Mouse (Mus musculus) midbrain, embryonic 14.5 days (tissue): Measurements from ENCODE around the gene Nmnat2. TPM values are rescaled to one million over a fixed set of nuclear protein-coding genes. Genes with fewer than 3 reads are reported as not detected.

Experiments
- ATAC-seq: fragments of 200-750 bp; cut with Nextera tagmentation; 2 replicates; pipeline ENCODE4 v1.8.0; 2017; ENCODE audit warnings: moderate number of reproducible peaks, moderate library complexity; ENCODE audit not compliant: low FRiP score, low TSS enrichment
- DNase-seq: peaks from one replicate; pipeline ENCODE4 v3.0.0-alpha.2; 2015
- H3K27ac ChIP-seq: fragments of 300-500 bp; sonication (generic); replicated peaks from 2 replicates; pipeline ENCODE4 v1.5.1; 2014; ENCODE audit warnings: mild to moderate bottlenecking, low read depth, low read length, moderate library complexity
- H3K27me3 ChIP-seq: fragments of 300-500 bp; sonication (generic); 2 replicates; pipeline ENCODE4 v1.6.1; 2014; ENCODE audit warnings: low read length, control low read depth, mixed read lengths; ENCODE audit not compliant: control insufficient read depth, insufficient read depth
- H3K36me3 ChIP-seq: fragments of 300-500 bp; sonication (generic); 2 replicates; pipeline ENCODE4 v1.6.1; 2014; ENCODE audit warnings: low read length, control low read depth; ENCODE audit not compliant: control insufficient read depth, insufficient read depth
- H3K4me1 ChIP-seq: fragments of 300-500 bp; sonication (generic); 2 replicates; pipeline ENCODE4 v1.6.1; 2014; ENCODE audit warnings: mild to moderate bottlenecking, antibody characterized with exemption, low read length, control low read depth; ENCODE audit not compliant: control insufficient read depth, insufficient read depth
- H3K4me2 ChIP-seq: fragments of 300-500 bp; sonication (generic); 2 replicates; pipeline ENCODE4 v1.6.1; 2014; ENCODE audit warnings: mild to moderate bottlenecking, low read length, moderate library complexity
- H3K4me3 ChIP-seq: fragments of 300-500 bp; sonication (generic); replicated peaks from 2 replicates; pipeline ENCODE4 v1.5.1; 2014; ENCODE audit warnings: low read depth, low read length
- H3K9ac ChIP-seq: fragments of 300-500 bp; sonication (generic); replicated peaks from 2 replicates; pipeline ENCODE4 v1.6.1; 2014; ENCODE audit warnings: mild to moderate bottlenecking, low read length, moderate library complexity
- H3K9me3 ChIP-seq: fragments of 300-500 bp; sonication (generic); 2 replicates; pipeline ENCODE4 v1.6.1; 2016; ENCODE audit warnings: low read length, control low read depth, mixed read lengths; ENCODE audit not compliant: control insufficient read depth
- WGBS: fragments of 180-500 bp; shearing (Covaris S2); extraction: QIAGEN DNeasy Blood & Tissue Kit; methylation state at CpG from one replicate; pipeline ENCODE4 v1.1.7; 2014; 5-methylcytosine and 5-hydroxymethylcytosine counted together
- polyA plus RNA-seq: library from polyadenylated mRNA; unstranded; fragments of >200 nt; fragmentation: Nextera tagmentation; extraction: Ambion mirVana; gene quantifications from 2 replicates; pipeline ENCODE4 v1.2.1, GENCODE M21; 2014

The Nmnat2 gene
- polyA plus RNA-seq, 1 experiment from 2014 or later = 83.2 TPM

DNA sequence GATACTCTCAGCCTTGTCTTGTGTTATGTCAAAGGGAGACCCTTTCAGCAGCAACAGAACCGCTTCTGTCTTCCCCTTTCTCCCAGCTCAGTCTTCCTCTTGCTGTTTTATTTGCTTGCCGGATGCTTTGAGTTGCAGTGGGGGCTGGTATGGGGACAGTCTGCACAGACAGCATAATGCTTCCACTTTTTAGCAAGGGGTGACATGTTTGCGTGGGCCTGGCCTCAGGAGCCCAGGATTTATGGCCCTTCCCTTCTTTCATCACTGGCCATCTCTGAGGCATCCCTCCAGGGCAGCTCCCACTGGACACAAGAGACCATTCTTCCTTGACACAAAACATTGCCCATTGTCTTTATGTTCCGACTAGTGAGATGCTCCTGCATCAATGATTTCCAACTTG lies 18.2 kb downstream of the Nmnat2 start:
- ATAC-seq = no peak
- H3K27me3 ChIP-seq = no peaks in the 10 kb centered on the region
- H3K36me3 ChIP-seq = no peaks in the 10 kb centered on the region
- 33% methylated on average over 4 of the region's 4 CpGs for WGBS
- H3K9ac ChIP-seq = no peak overlapping the region
- H3K4me2 ChIP-seq = no peak overlapping the region
- H3K9me3 ChIP-seq = no peaks in the 10 kb centered on the region
- H3K4me3 ChIP-seq = no peak overlapping the region
- peaks cover 9% of the 10 kb centered on the region; the same call in 1 of the 2 replicates for H3K4me1 ChIP-seq
- H3K27ac ChIP-seq = no peak overlapping the region
- no peak for DNase-seq

DNA sequence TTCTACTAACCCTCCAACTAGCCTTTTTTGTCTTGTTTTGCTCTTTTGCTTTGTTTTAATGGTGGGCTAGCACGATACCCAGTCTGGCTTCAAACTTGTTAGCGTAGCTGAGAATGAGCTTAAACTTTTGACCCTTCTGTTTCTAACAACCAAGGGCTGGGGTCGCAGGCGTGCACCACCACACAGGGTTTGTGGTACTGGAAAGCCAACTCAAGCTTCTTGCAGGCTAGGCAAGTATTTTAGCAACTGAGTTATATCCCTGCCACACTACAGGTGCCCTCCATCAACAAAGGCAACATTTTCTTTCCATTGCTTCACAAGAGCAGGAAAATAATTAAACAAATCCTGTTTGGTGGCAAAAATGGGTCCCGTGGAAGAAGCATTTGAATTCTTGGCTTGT lies 18.6 kb downstream of the Nmnat2 start:
- H3K27me3 ChIP-seq = no peaks in the 10 kb centered on the region
- WGBS = 18% methylated on average over 5 of the region's 5 CpGs

DNA sequence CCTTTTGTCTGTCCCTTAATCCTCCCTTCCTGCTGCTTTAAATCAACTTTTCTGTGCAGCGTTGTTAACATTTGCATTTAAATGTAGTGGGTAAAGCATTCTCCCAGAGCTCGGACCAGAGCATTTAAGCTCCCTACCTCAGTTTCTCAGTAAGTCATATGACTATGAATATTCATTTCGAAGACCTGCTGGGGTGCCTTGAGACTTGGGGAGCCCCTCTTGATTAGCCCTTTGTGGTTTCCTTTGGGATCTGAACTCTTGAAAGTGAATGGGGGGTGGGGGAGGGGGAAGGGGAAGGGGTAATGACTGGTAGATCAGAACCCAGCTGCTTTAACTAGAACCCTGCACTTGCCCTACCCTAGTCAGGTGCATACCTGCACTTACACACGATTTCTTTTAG lies 19.1 kb downstream of the Nmnat2 start:
- WGBS = 10% methylated on average over 4 of the region's 4 CpGs

More for the DNA sequence above, 18.6 kb downstream of the Nmnat2 start:
- H3K27ac ChIP-seq = no peak overlapping the region
- H3K4me1 ChIP-seq = peaks cover 9% of the 10 kb centered on the region; the same call in 1 of the 2 replicates
- DNase-seq (no peak), ATAC-seq (no peak)
- H3K9ac ChIP-seq = no peak overlapping the region
- H3K36me3 ChIP-seq = no peaks in the 10 kb centered on the region
- no peak overlapping the region for H3K4me2 ChIP-seq
- no peaks in the 10 kb centered on the region for H3K9me3 ChIP-seq
- H3K4me3 ChIP-seq = no peak overlapping the region

DNA sequence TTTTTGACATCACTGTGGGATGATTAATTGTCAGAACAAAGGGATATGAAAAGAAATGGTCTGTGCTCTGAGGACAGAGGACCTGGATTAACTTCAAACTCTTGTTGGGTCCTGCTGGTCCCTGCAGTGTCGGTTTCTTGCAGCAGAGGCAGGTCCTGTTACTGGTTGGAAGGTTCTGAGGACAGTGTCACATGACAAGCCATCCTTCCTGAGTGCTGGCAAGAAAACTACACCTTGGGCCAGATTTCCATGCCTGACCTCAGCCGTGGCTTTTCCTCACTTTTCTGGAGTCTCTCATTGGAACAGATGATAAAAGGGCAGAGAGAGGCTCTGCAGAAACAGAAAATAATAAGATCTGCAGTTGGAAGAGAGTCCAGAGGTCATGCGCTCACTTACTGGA lies 20.4 kb downstream of the Nmnat2 start:
- Histone ChIP-seq H3K9me3 (no peaks in the 10 kb centered on the region), H3K27me3 (no peaks in the 10 kb centered on the region), H3K36me3 (no peaks in the 10 kb centered on the region), H3K4me3 (no peak overlapping the region), H3K9ac (no peak overlapping the region), H3K27ac (no peak overlapping the region), H3K4me1 (peaks cover 9% of the 10 kb centered on the region; the same call in 1 of the 2 replicates), H3K4me2 (no peak overlapping the region)
- no peak for ATAC-seq
- WGBS = 82% methylated on average over 3 of the region's 3 CpGs
- no peak for DNase-seq

More for the DNA sequence above, 19.1 kb downstream of the Nmnat2 start:
- Histone ChIP-seq H3K36me3 (no peaks in the 10 kb centered on the region), H3K4me2 (no peak overlapping the region), H3K4me3 (no peak overlapping the region), H3K4me1 (peaks cover 9% of the 10 kb centered on the region; the same call in 1 of the 2 replicates), H3K9ac (no peak overlapping the region), H3K9me3 (no peaks in the 10 kb centered on the region), H3K27me3 (no peaks in the 10 kb centered on the region), H3K27ac (no peak overlapping the region)
- no peak for DNase-seq
- ATAC-seq = no peak

DNA sequence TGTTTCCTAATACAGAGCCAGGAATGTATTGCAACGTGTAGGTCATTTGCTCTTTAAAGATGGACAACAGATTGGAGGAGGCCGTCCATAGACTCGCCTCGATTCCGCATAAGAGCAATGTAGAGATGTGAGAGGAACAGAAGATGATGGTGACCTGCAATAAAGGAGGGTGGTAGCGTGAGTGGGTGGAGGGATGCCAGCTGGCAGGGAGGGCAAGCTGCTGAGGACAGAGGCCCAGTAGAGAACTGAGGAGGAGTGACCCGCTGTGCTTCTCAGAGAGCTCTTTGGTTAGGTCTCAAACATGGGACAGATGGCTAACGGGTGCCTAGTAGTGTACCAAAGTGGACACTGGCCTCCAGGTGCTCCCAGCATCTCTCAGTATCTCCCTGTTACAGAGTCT lies 23.9 kb downstream of the Nmnat2 start:
- H3K27ac ChIP-seq = no peak overlapping the region
- WGBS = 92% methylated on average over 8 of the region's 8 CpGs
- no peak overlapping the region for H3K9ac ChIP-seq
- H3K4me2 ChIP-seq = no peak overlapping the region
- no peak for DNase-seq
- no peaks in the 10 kb centered on the region for H3K36me3 ChIP-seq
- no peaks in the 10 kb centered on the region for H3K4me1 ChIP-seq
- no peak overlapping the region for H3K4me3 ChIP-seq
- no peaks in the 10 kb centered on the region for H3K9me3 ChIP-seq
- no peak for ATAC-seq
- H3K27me3 ChIP-seq = no peaks in the 10 kb centered on the region

DNA sequence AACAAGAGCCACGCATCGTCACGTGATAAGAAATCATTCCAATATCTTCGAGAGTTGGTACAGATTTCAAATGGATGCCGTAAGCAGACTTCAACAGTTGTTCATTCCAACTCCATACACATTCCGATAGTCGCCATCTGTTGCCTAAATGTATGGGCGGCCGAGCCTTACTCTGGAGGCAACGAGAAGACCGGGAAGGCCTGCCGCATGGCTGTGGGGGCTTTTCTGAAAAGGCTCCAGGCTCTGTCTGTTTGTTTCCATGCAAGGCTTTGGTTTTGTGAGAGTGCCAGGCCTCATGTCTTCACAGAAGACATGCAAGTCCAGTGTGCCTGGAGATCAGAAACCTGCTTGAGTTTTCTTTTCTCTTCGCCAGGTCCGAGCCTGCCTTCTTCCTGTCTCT lies 28.6 kb downstream of the Nmnat2 start:
- no peak for DNase-seq
- H3K9ac ChIP-seq = no peak overlapping the region
- no peaks in the 10 kb centered on the region for H3K36me3 ChIP-seq
- no peak overlapping the region for H3K4me2 ChIP-seq
- ATAC-seq = no peak
- no peak overlapping the region for H3K27ac ChIP-seq
- H3K27me3 ChIP-seq = no peaks in the 10 kb centered on the region
- no peaks in the 10 kb centered on the region for H3K9me3 ChIP-seq
- 94% methylated on average over 14 of the region's 14 CpGs for WGBS
- H3K4me1 ChIP-seq = no peaks in the 10 kb centered on the region
- no peak overlapping the region for H3K4me3 ChIP-seq

DNA sequence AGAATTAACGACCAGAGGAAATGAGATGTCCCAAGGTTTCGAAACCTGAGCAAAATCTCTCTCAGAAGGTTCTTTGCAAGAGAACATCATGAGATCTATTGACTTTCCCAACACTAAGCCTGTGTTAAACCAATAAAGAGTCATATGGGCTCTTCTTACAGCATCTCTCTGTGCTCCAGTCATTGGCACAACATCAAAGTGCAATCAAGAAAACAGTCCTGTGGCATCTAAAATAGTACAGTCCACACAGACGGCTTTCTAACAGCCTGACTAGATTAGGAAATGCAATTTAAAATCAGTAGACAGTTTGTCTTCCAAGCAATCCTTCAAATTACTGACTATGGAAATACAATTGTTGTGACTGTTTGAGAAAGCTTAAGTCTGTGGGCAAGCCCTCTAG lies 32.2 kb downstream of the Nmnat2 start:
- H3K4me3 ChIP-seq = no peak overlapping the region
- no peak overlapping the region for H3K4me2 ChIP-seq
- no peak for ATAC-seq
- DNase-seq = no peak
- no peak overlapping the region for H3K27ac ChIP-seq
- WGBS = 83% methylated on average over 3 of the region's 3 CpGs
- no peak overlapping the region for H3K9ac ChIP-seq
- H3K36me3 ChIP-seq = no peaks in the 10 kb centered on the region
- H3K9me3 ChIP-seq = no peaks in the 10 kb centered on the region
- H3K27me3 ChIP-seq = no peaks in the 10 kb centered on the region
- H3K4me1 ChIP-seq = no peaks in the 10 kb centered on the region

DNA sequence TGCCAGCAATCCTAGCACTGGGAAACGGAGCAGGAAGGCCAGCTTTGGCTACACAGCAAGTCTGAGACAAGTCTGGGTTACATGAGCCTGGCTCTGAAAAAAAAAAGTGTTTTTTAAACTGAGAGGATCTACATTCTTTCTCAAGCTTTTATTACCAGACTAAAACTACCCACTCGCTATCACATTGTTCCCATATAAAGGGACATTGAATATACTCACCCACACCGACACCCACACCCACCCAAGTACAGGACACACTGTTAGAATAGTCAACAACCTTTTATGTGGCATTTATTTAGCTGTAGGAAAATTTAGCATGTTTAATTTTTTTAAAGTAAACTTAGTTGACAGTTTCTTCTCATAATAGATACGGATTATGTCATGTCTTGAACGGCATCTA lies 35.3 kb downstream of the Nmnat2 start:
- Histone ChIP-seq H3K9ac (no peak overlapping the region), H3K36me3 (no peaks in the 10 kb centered on the region), H3K4me2 (no peak overlapping the region), H3K27me3 (no peaks in the 10 kb centered on the region), H3K9me3 (no peaks in the 10 kb centered on the region), H3K4me1 (no peaks in the 10 kb centered on the region), H3K27ac (no peak overlapping the region), H3K4me3 (no peak overlapping the region)
- no peak for ATAC-seq
- WGBS = 90% methylated on average over 5 of the region's 5 CpGs
- DNase-seq = no peak

DNA sequence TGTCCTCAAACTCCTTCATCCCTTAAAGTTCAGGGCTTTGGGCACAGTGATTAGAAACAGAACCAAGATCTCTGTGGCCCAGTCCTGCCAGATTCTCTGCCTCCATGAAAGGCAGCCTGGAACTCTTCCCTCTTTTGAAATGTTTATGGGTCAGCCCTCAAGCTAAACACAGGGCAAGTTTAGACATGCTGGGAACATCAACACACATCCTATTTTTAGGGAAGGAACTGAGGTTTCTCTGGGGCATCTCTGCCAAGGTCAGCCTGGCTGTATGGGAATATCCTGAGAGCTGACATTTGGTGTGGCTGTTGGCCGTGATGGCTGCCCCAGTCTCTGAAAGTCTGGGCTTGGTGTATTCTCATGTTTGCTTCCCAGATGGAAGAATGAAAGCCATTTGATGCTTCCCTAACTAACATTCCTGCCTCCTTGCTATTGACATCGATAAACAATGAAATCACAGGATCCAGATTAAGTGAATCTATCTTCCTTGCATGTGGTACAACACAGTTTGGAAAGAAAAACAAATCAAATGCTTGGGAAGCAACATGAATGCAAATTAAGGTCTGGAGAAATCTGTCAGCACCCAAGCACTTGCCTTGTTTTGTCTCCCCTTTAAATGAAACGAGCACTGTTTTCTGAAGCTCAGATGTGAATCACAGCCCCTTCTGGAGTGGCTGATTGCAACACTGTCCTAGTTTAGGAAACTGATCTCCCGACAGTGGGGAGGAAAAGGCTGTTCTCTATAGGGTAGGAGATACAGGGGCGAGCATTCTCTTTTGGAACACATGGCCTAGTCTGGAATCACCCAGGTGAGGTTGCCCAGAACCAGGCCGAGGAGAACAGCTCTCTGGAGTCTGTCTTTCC lies 37.7 kb downstream of the Nmnat2 start:
- no peak for ATAC-seq

More for the DNA sequence above, 37.7 kb downstream of the Nmnat2 start:
- Histone ChIP-seq H3K27ac (no peak overlapping the region), H3K4me1 (no peaks in the 10 kb centered on the region), H3K4me2 (no peak overlapping the region), H3K36me3 (no peaks in the 10 kb centered on the region), H3K4me3 (no peak overlapping the region), H3K27me3 (no peaks in the 10 kb centered on the region), H3K9ac (no peak overlapping the region), H3K9me3 (no peaks in the 10 kb centered on the region)
- WGBS = 74% methylated on average over 6 of the region's 6 CpGs
- DNase-seq = no peak
